Mouse (Mus musculus) spleen, postnatal 14 days (tissue): ENCODE results near the gene Abt1.

Experiments
- DNase-seq, 2 experiments: peaks; one replicate each; pipeline ENCODE4 v3.0.0; 2021 to 2022; ENCODE audit warnings: low spot score in 2 of 2

Gene Abt1

GRCm38 (mm10) chr13:23423286-23424051, at the start of gene Abt1:
Gene Abt1 (minus strand): TSS chr13:23423866.
- DNase-seq, result peak; percentile 81 to 92

- DNase-seq, result peak; percentile 50 to 64
These were observed 43.2 kb upstream of the Abt1 start for GRCm38 (mm10) chr13:23466911-23467310.

- no peak for DNase-seq
These were observed 42.6 kb upstream of the Abt1 start for GRCm38 (mm10) chr13:23466306-23466705.

GRCm38 (mm10) chr13:23465600-23466109, 42.0 kb upstream of the Abt1 start, which contains the start of gene Btn1a1:
Gene Btn1a1 (minus strand): TSS chr13:23465901.
- DNase-seq, result no peak

- DNase-seq, result no peak
These were observed 41.2 kb upstream of the Abt1 start for GRCm38 (mm10) chr13:23464841-23465366.

- peak; percentile 19 to 23 for DNase-seq
These were observed 40.6 kb upstream of the Abt1 start for GRCm38 (mm10) chr13:23464224-23464637.

GRCm38 (mm10) chr13:23463381-23464223, 39.9 kb upstream of the Abt1 start:
- peak; percentile 52 to 66 for DNase-seq

GRCm38 (mm10) chr13:23462669-23463068, 39.0 kb upstream of the Abt1 start:
- no peak for DNase-seq

GRCm38 (mm10) chr13:23462063-23462462, 38.4 kb upstream of the Abt1 start:
- DNase-seq, result no peak

GRCm38 (mm10) chr13:23459264-23459846, 35.7 kb upstream of the Abt1 start:
- no peak for DNase-seq

GRCm38 (mm10) chr13:23453926-23454325, 30.3 kb upstream of the Abt1 start:
- DNase-seq, result no peak

GRCm38 (mm10) chr13:23453362-23453862, 29.7 kb upstream of the Abt1 start:
- DNase-seq, result peak; percentile 53 to 68

GRCm38 (mm10) chr13:23450398-23450797, 26.7 kb upstream of the Abt1 start:
- peak; percentile 72 to 79 for DNase-seq

GRCm38 (mm10) chr13:23449235-23450095, 25.8 kb upstream of the Abt1 start:
- DNase-seq, result peak; percentile 39 to 59

- no peak for DNase-seq
These were observed 25.1 kb upstream of the Abt1 start for GRCm38 (mm10) chr13:23448758-23449157.

GRCm38 (mm10) chr13:23446498-23446952, 22.9 kb upstream of the Abt1 start:
- DNase-seq, result peak; percentile 75 to 82

- DNase-seq, result peak; percentile 88 to 93
These were observed 22.1 kb upstream of the Abt1 start for GRCm38 (mm10) chr13:23445561-23446320.

GRCm38 (mm10) chr13:23445156-23445555, 21.5 kb upstream of the Abt1 start:
- DNase-seq, result no peak

GRCm38 (mm10) chr13:23444451-23444850, 20.8 kb upstream of the Abt1 start:
- no peak for DNase-seq

- no peak for DNase-seq
These were observed 16.2 kb upstream of the Abt1 start for GRCm38 (mm10) chr13:23439901-23440300.
